Mouse (Mus musculus): Measurements from ENCODE around the gene Mx1. TPM values are rescaled to one million over a fixed set of nuclear protein-coding genes. Genes with fewer than 3 reads are reported as not detected.

Mx1 gene
- total and polyA plus RNA-seq, 3 experiments, result 0.27 to 0.42 TPM; not detected in 1

DNA sequence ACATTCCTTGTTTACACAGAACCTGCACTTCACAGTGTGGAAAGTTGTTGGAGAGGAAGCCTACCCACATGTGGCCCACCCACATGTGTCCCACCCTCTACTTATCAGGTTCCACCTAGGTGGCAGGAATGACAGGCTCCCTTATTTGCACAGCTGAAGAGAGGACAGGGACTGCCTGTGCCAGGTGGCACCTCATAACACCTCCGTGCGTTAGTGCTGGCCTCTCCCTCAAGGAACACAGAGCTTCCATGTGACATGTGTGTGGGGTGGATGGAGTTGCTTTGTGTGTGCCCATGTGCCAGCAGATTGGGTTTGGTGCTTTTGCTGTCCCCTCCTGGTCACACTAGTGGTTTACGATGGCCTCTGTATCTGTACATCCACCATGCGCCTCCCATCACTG, 62.7 kb downstream of the Mx1 start:
- no peak for DNase-seq (ENCODE audit: low read depth, low spot score)
- Histone ChIP-seq H3K36me3 (ENCODE audit: control insufficient read depth in 1 of 2, insufficient read depth in 2 of 2, low read length in 2 of 2) (no peaks in the 10 kb centered on the region), H3K9me3 (replicated peaks; ENCODE audit: insufficient read depth, low read length) (no peaks in the 10 kb centered on the region), H3K27me3 (ENCODE audit: control insufficient read depth in 1 of 2, insufficient read depth in 2 of 2, low read length in 2 of 2) (no peaks in the 10 kb centered on the region; a peak in 1 of 4 replicates), H3K4me1 (ENCODE audit: control insufficient read depth in 1 of 2, insufficient read depth in 2 of 2, low read length in 2 of 2) (no peaks in the 10 kb centered on the region), H3K79me2 (ENCODE audit: control insufficient read depth, insufficient read depth, low read length, poor library complexity) (no peaks in the 10 kb centered on the region), H3K4me3 (ENCODE audit: control insufficient read depth in 1 of 2, insufficient read depth in 1 of 2, low read depth in 2 of 2, low read length in 2 of 2) (no peak overlapping the region), H3K9ac (ENCODE audit: control insufficient read depth, low read depth, low read length, poor library complexity, severe bottlenecking) (no peak overlapping the region), H3K27ac (ENCODE audit: control insufficient read depth, low read depth, low read length) (no peak overlapping the region)
- TF ChIP-seq POLR2AphosphoS5 (IDR thresholded peaks at IDR 0.05; ENCODE audit: borderline replicate concordance, low read depth, low read length) (no peak), TBP (IDR thresholded peaks at IDR 0.05; ENCODE audit: low read depth, low read length) (no peak), KAT2A (conservative IDR thresholded peaks at IDR 0.05; ENCODE audit: low read depth, low read length) (no peak), POLR2A (IDR thresholded peaks at IDR 0.05; ENCODE audit: control insufficient read depth in 1 of 2, insufficient read depth in 1 of 2, low read depth in 1 of 2, low read length in 2 of 2, poor library complexity in 1 of 2) (no peak), ETS1 (IDR thresholded peaks at IDR 0.05; ENCODE audit: low read depth, low read length) (no peak), CTCF (IDR thresholded peaks at IDR 0.05 in 2 of 3, conservative IDR thresholded peaks at IDR 0.05 in 1 of 3; ENCODE audit: control insufficient read depth in 1 of 3, insufficient read depth in 1 of 3, low read depth in 2 of 3, low read length in 3 of 3, poor library complexity in 1 of 3, severe bottlenecking in 1 of 3) (no peak), MAFK (IDR thresholded peaks at IDR 0.05; ENCODE audit: borderline replicate concordance, low read depth, low read length) (no peak), ELF1 (IDR thresholded peaks at IDR 0.05; ENCODE audit: low read depth, low read length) (no peak), MXI1 (IDR thresholded peaks at IDR 0.05; ENCODE audit: low read depth, low read length) (no peak), HCFC1 (IDR thresholded peaks at IDR 0.05; ENCODE audit: low read depth, low read length) (no peak)

DNA sequence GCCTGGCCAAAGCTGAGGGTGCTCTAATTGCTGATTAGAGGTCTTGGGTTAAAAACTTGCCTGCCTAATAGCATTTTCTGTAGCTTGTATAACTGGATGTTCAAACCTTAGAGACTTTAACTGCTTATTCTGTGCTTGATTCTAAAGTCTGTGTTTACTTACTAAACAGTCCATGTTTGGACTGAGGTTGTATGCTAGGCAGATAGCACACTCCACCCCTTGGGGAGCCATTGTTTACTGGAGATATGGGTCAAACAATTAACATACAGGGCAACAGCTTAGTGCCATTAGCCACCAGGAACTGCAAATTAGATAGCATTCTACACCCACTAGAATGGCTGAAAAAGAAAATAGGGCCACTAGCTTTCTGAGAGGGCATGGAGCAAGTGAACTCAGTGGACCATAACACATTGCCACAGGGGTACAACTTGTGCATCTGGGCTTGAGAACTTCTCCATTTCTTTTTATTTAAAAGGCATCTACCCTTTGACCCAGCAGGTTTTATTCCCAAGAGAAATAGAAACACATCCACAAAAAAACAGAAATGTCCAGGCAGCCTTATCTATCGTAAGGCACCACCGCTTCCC, 64.7 kb downstream of the Mx1 start:
- Histone ChIP-seq H3K4me3 (ENCODE audit: control insufficient read depth in 1 of 2, insufficient read depth in 1 of 2, low read depth in 2 of 2, low read length in 2 of 2) (no peak overlapping the region), H3K79me2 (ENCODE audit: control insufficient read depth, insufficient read depth, low read length, poor library complexity) (no peaks in the 10 kb centered on the region), H3K27ac (ENCODE audit: control insufficient read depth, low read depth, low read length) (no peak overlapping the region), H3K4me1 (ENCODE audit: control insufficient read depth in 1 of 2, insufficient read depth in 2 of 2, low read length in 2 of 2) (no peaks in the 10 kb centered on the region), H3K36me3 (ENCODE audit: control insufficient read depth in 1 of 2, insufficient read depth in 2 of 2, low read length in 2 of 2) (no peaks in the 10 kb centered on the region), H3K9me3 (replicated peaks; ENCODE audit: insufficient read depth, low read length) (no peaks in the 10 kb centered on the region), H3K27me3 (ENCODE audit: control insufficient read depth in 1 of 2, insufficient read depth in 2 of 2, low read length in 2 of 2) (no peaks in the 10 kb centered on the region; a peak in 1 of 4 replicates), H3K9ac (ENCODE audit: control insufficient read depth, low read depth, low read length, poor library complexity, severe bottlenecking) (no peak overlapping the region)
- no peak for DNase-seq (ENCODE audit: low read depth, low spot score)
- no peak for TF ChIP-seq POLR2AphosphoS5 (IDR thresholded peaks at IDR 0.05; ENCODE audit: borderline replicate concordance, low read depth, low read length)
- TF ChIP-seq UBTF (IDR thresholded peaks at IDR 0.05; ENCODE audit: borderline replicate concordance, insufficient read depth, low read depth, low read length), result no peak

Other genes with a start within 250 kb of the Mx1 start
- not detected in 2 replicates for gene Bace2, start 106.2 kb downstream of the Mx1 start, total RNA-seq (2012; rRNA removed)
- not detected for gene Bace2, start 106.2 kb downstream of the Mx1 start, polyA plus RNA-seq (2012; ENCODE audit: insufficient read depth in 1 of 2, insufficient read length in 2 of 2, low read depth in 1 of 2, low replicate concordance in 2 of 2, missing spikeins in 1 of 2)
- gene Fam3b, start 51.9 kb upstream of the Mx1 start, total RNA-seq (2012; rRNA removed), result 19.2 and 20.6 TPM in 2 replicates
- 10 to 100 TPM in 1 of 2 experiments, not detected in 1; 21.2 TPM for gene Fam3b, start 51.9 kb upstream of the Mx1 start, polyA plus RNA-seq (2012; ENCODE audit: insufficient read depth in 1 of 2, insufficient read length in 2 of 2, low read depth in 1 of 2, low replicate concordance in 2 of 2, missing spikeins in 1 of 2)
- gene Tmprss2, start 148.3 kb upstream of the Mx1 start, total RNA-seq (2012; rRNA removed), result not detected in 2 replicates
- gene Tmprss2, start 148.3 kb upstream of the Mx1 start, polyA plus RNA-seq (2012; ENCODE audit: insufficient read depth in 1 of 2, insufficient read length in 2 of 2, low read depth in 1 of 2, low replicate concordance in 2 of 2, missing spikeins in 1 of 2), result not detected